Comparison of ENCODE assay signal across 34 mouse cellular contexts in genomic region chr6:43914741-43915140, GRCm38 (mm10).
"Had no signal": no experiment of that assay in that cellular context is flagged by ENCODE, and none has a peak within 500 bp of the region (broad histone marks: within the 10 kb centered on the region; RNA-seq: fewer than 3 reads in every experiment).

No protein-coding gene starts in this region.

- H3K27ac ChIP-seq: heart, embryonic 10.5 days; heart, embryonic 13.5 days; heart, embryonic 15.5 days; hindbrain, embryonic 10.5 days; hindbrain, embryonic 12.5 days; hindbrain, embryonic 13.5 days; hindbrain, embryonic 14.5 days; hindbrain, embryonic 15.5 days; intestine, embryonic 15.5 days; kidney, embryonic 15.5 days; kidney, postnatal 0 days; layer of hippocampus, adult 2 months; left cerebral cortex, adult 2 months had no signal

- H3K9me3 ChIP-seq: heart, embryonic 10.5 days; heart, embryonic 12.5 days; heart, embryonic 13.5 days; heart, embryonic 15.5 days; hindbrain, embryonic 10.5 days; hindbrain, embryonic 12.5 days; hindbrain, embryonic 13.5 days; hindbrain, embryonic 15.5 days; intestine, embryonic 15.5 days; kidney, embryonic 15.5 days had no signal

- H3K4me1 ChIP-seq: heart, embryonic 10.5 days; heart, embryonic 12.5 days; heart, embryonic 13.5 days; heart, embryonic 15.5 days; hindbrain, embryonic 10.5 days; hindbrain, embryonic 12.5 days; hindbrain, embryonic 13.5 days; hindbrain, embryonic 15.5 days; intestine, embryonic 15.5 days; kidney, embryonic 15.5 days had no signal

- H3K4me2 ChIP-seq: heart, embryonic 11.5 days; heart, embryonic 12.5 days; heart, embryonic 13.5 days; heart, embryonic 15.5 days; hindbrain, embryonic 12.5 days; hindbrain, embryonic 13.5 days; hindbrain, embryonic 14.5 days; hindbrain, embryonic 15.5 days; intestine, embryonic 15.5 days; kidney, embryonic 15.5 days had no signal

- DNase-seq: heart, postnatal 10 days; heart, postnatal 36 days; heart, postnatal 4 days; kidney, adult 11 months; kidney, adult 18-20 months; kidney, adult 2 months; kidney, adult 8-10 months; kidney, adult 9 months; kidney, postnatal 10 days; kidney, postnatal 14 days; kidney, postnatal 25 days; kidney, postnatal 36 days; kidney, postnatal 4 days; layer of hippocampus, adult 9-11 months; layer of hippocampus, postnatal 36 days had no signal

- H3K4me3 ChIP-seq: heart, embryonic 10.5 days; heart, embryonic 12.5 days; heart, embryonic 13.5 days; heart, embryonic 15.5 days; hindbrain, embryonic 10.5 days; hindbrain, embryonic 12.5 days; hindbrain, embryonic 13.5 days; hindbrain, embryonic 15.5 days; intestine, embryonic 15.5 days; kidney, embryonic 15.5 days; layer of hippocampus, adult 2 months; left cerebral cortex, adult 2 months had no signal

- H3K36me3 ChIP-seq: heart, embryonic 10.5 days; heart, embryonic 12.5 days; heart, embryonic 13.5 days; heart, embryonic 15.5 days; hindbrain, embryonic 10.5 days; hindbrain, embryonic 12.5 days; hindbrain, embryonic 13.5 days; hindbrain, embryonic 15.5 days; intestine, embryonic 15.5 days; kidney, embryonic 15.5 days had no signal

- H3K9ac ChIP-seq: heart, embryonic 12.5 days; heart, embryonic 13.5 days; heart, embryonic 15.5 days; hindbrain, embryonic 12.5 days; hindbrain, embryonic 13.5 days; hindbrain, embryonic 14.5 days; hindbrain, embryonic 15.5 days; intestine, embryonic 15.5 days; kidney, embryonic 15.5 days had no signal

- ATAC-seq: hindbrain, embryonic 16.5 days; inflammation-experienced regulatory T-cells, adult 6 months; intestine, embryonic 15.5 days; intestine, embryonic 16.5 days; intestine, postnatal 0 days had no signal

- H3K27me3 ChIP-seq: heart, embryonic 12.5 days; heart, embryonic 13.5 days; heart, embryonic 15.5 days; hindbrain, embryonic 12.5 days; hindbrain, embryonic 13.5 days; hindbrain, embryonic 15.5 days; intestine, embryonic 15.5 days; kidney, embryonic 15.5 days had no signal
